Mouse (Mus musculus) lung, postnatal 0 days (tissue): ENCODE results near the gene Gtf3a.

ENCODE experiments used
- CTCF ChIP-seq: IDR thresholded peaks from 2 replicates; pipeline ENCODE4 v1.5.1; 2016; ENCODE audit warnings: antibody characterized with exemption, mild to moderate bottlenecking
- EP300 ChIP-seq: IDR thresholded peaks from 2 replicates; pipeline ENCODE4 v1.6.1; 2016; ENCODE audit warnings: antibody characterized with exemption, mild to moderate bottlenecking, control low read depth

DNA sequence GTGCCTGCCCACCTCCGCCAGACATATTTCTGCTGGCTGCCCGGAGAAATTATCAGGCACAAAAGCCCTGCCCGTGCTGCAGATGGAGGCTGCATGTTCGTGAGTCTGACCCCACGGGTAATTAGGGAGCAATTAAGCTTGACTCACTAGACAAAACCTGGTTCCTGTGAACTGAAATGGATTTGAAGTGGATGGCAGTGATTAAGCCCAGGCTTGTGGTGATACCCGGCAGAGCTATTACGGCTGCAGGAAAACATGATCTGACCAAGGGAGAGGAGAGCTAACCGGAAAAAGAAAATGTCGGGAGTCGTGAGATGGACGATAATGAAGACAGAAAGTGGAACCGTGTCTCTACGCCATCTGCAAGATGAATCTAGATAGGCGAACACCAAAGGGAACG is 5.5 kb upstream of the Gtf3a start:
- TF ChIP-seq CTCF (no peak), EP300 (no peak)
